Mouse (Mus musculus) E14TG2a.4 (cell line): ENCODE measurements at regions not wholly inside any gene's neighbourhood (a gene's known extent, or its start where the extent isn't known, plus 50 kb on each side); places are given as distances from the start of the nearest gene placed in this dataset.

Source experiments
- CTCF ChIP-seq: conservative IDR thresholded peaks from 2 replicates; pipeline ENCODE4 v1.5.1; 2014; ENCODE audit warnings: low read length
- NANOG ChIP-seq: IDR thresholded peaks from 2 replicates; pipeline ENCODE4 v1.6.1; 2014; ENCODE audit warnings: borderline replicate concordance, low read length, mixed read lengths

- TF ChIP-seq CTCF (no peak), NANOG (no peak)
Observed at GRCm38 (mm10) chr11:42815753-42816152, 219.8 kb upstream of the Gm9972 start.
